Mouse (Mus musculus): Measurements from ENCODE around the gene Gpha2.

DNA sequence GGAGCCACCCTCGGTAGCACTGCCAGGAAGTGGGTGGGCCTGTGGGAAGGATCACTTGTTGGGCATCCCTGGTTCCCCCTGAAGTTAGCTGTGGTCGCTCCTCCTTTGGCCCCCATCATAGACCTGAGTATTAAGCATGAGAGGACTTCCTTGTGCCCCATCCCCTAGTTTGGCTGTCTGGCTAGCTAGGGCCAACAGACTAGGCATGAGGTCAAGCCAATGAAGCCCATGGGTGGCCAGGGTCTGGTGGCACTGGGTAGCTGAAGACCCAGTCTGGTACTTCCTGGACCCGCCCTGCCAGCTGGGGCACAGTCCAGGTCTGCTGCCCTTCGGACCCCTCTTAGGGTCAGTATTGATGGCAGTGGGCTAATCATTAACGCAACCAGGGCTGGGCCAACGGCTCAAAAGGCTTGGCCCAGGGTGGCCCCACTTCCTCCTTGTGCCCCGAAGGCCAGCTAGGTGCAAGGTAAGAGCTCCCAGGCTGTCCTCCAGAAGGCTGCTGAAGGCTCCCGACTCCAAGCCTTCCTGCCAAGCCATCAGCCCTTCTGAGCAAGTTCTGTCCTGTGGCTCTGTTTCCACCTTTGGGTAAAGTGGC is 36.8 kb downstream of the Gpha2 start:
- TF ChIP-seq CTCF (IDR thresholded peaks at IDR 0.05; ENCODE audit: borderline replicate concordance, insufficient read depth, low read length), result no peak
- no peak for TF ChIP-seq POLR2A (IDR thresholded peaks at IDR 0.05; ENCODE audit: low read depth, low read length)

All from embryonic fibroblast, embryonic 13.5 days (primary cell).